Mouse (Mus musculus): ENCODE measurements at regions not wholly inside any gene's neighbourhood (a gene's known extent, or its start where the extent isn't known, plus 50 kb on each side); places are given as distances from the start of the nearest gene placed in this dataset.

- H3K27me3 ChIP-seq (ENCODE audit: control insufficient read depth, insufficient read depth, low read length), result no peaks in the 10 kb centered on the region
- DNase-seq (ENCODE audit: low read depth in 3 of 3, low spot score in 3 of 3) (no peak), ATAC-seq (ENCODE audit: insufficient read depth) (no peak)
- H3K9me3 ChIP-seq (ENCODE audit: control insufficient read depth, low read length), result no peaks in the 10 kb centered on the region
- WGBS (ENCODE audit: insufficient replicate concordance), result 66% methylated on average over 20 of the region's 20 CpGs
- H3K36me3 ChIP-seq (replicated peaks; ENCODE audit: control insufficient read depth, insufficient read depth, low read depth), result no peaks in the 10 kb centered on the region
- no peak overlapping the region for H3K4me3 ChIP-seq (ENCODE audit: insufficient read depth in 1 of 2, low read depth in 2 of 2, low read length in 2 of 2)
- no peaks in the 10 kb centered on the region for H3K4me1 ChIP-seq (replicated peaks; ENCODE audit: control insufficient read depth in 2 of 2, insufficient read depth in 2 of 2, low read length in 1 of 2)
- no peak overlapping the region for H3K9ac ChIP-seq (replicated peaks)
- H3K27ac ChIP-seq, result no peak overlapping the region
- TF ChIP-seq EP300 (IDR thresholded peaks at IDR 0.05; ENCODE audit: low read depth), result no peak
- no peak for TF ChIP-seq CTCF (IDR thresholded peaks at IDR 0.05; ENCODE audit: low read depth)
- H3K4me2 ChIP-seq (ENCODE audit: low read depth), result no peak overlapping the region
Observed at GRCm38 (mm10) chr14:72869188-72869749, 159.5 kb upstream of the Fndc3a start.

GRCm38 (mm10) chr14:72866896-72867295, 157.1 kb upstream of the Fndc3a start:
- no peaks in the 10 kb centered on the region for H3K4me1 ChIP-seq (replicated peaks; ENCODE audit: control insufficient read depth in 2 of 2, insufficient read depth in 2 of 2, low read length in 1 of 2)
- H3K36me3 ChIP-seq (replicated peaks; ENCODE audit: control insufficient read depth, insufficient read depth, low read depth), result no peaks in the 10 kb centered on the region
- H3K9ac ChIP-seq (replicated peaks), result no peak overlapping the region
- no peaks in the 10 kb centered on the region for H3K9me3 ChIP-seq (ENCODE audit: control insufficient read depth, low read length)
- WGBS (ENCODE audit: insufficient replicate concordance), result 50% methylated on average over 2 of the region's 2 CpGs
- no peak overlapping the region for H3K4me2 ChIP-seq (ENCODE audit: low read depth)
- no peak overlapping the region for H3K27ac ChIP-seq
- no peaks in the 10 kb centered on the region for H3K27me3 ChIP-seq (ENCODE audit: control insufficient read depth, insufficient read depth, low read length)
- TF ChIP-seq CTCF (IDR thresholded peaks at IDR 0.05; ENCODE audit: low read depth), result no peak
- TF ChIP-seq EP300 (IDR thresholded peaks at IDR 0.05; ENCODE audit: low read depth), result no peak
- no peak overlapping the region for H3K4me3 ChIP-seq (ENCODE audit: insufficient read depth in 1 of 2, low read depth in 2 of 2, low read length in 2 of 2)
- no peak for DNase-seq (ENCODE audit: low read depth in 3 of 3, low spot score in 3 of 3)
- ATAC-seq (ENCODE audit: insufficient read depth), result no peak

GRCm38 (mm10) chr14:72865531-72865930, 155.7 kb upstream of the Fndc3a start:
- Histone ChIP-seq H3K9me3 (ENCODE audit: control insufficient read depth, low read length) (no peaks in the 10 kb centered on the region), H3K9ac (replicated peaks) (no peak overlapping the region), H3K27ac (no peak overlapping the region), H3K4me2 (ENCODE audit: low read depth) (no peak overlapping the region), H3K4me3 (ENCODE audit: insufficient read depth in 1 of 2, low read depth in 2 of 2, low read length in 2 of 2) (no peak overlapping the region), H3K27me3 (ENCODE audit: control insufficient read depth, insufficient read depth, low read length) (no peaks in the 10 kb centered on the region), H3K4me1 (replicated peaks; ENCODE audit: control insufficient read depth in 2 of 2, insufficient read depth in 2 of 2, low read length in 1 of 2) (no peaks in the 10 kb centered on the region), H3K36me3 (replicated peaks; ENCODE audit: control insufficient read depth, insufficient read depth, low read depth) (no peaks in the 10 kb centered on the region)
- ATAC-seq (ENCODE audit: insufficient read depth) (no peak), DNase-seq (ENCODE audit: low read depth in 3 of 3, low spot score in 3 of 3) (no peak)
- TF ChIP-seq CTCF (IDR thresholded peaks at IDR 0.05; ENCODE audit: low read depth), result no peak
- TF ChIP-seq EP300 (IDR thresholded peaks at IDR 0.05; ENCODE audit: low read depth), result no peak

GRCm38 (mm10) chr14:72864792-72865191, 155.0 kb upstream of the Fndc3a start:
- Histone ChIP-seq H3K4me2 (ENCODE audit: low read depth) (no peak overlapping the region), H3K4me3 (ENCODE audit: insufficient read depth in 1 of 2, low read depth in 2 of 2, low read length in 2 of 2) (no peak overlapping the region), H3K36me3 (replicated peaks; ENCODE audit: control insufficient read depth, insufficient read depth, low read depth) (no peaks in the 10 kb centered on the region), H3K27ac (no peak overlapping the region), H3K9ac (replicated peaks) (no peak overlapping the region), H3K9me3 (ENCODE audit: control insufficient read depth, low read length) (no peaks in the 10 kb centered on the region), H3K27me3 (ENCODE audit: control insufficient read depth, insufficient read depth, low read length) (no peaks in the 10 kb centered on the region), H3K4me1 (replicated peaks; ENCODE audit: control insufficient read depth in 2 of 2, insufficient read depth in 2 of 2, low read length in 1 of 2) (no peaks in the 10 kb centered on the region)
- TF ChIP-seq EP300 (IDR thresholded peaks at IDR 0.05; ENCODE audit: low read depth), result no peak
- no peak for TF ChIP-seq CTCF (IDR thresholded peaks at IDR 0.05; ENCODE audit: low read depth)
- ATAC-seq (ENCODE audit: insufficient read depth) (no peak), DNase-seq (ENCODE audit: low read depth in 3 of 3, low spot score in 3 of 3) (no peak)
- WGBS (ENCODE audit: insufficient replicate concordance), result 86% methylated on average over 4 of the region's 4 CpGs

GRCm38 (mm10) chr14:72864130-72864529, 154.3 kb upstream of the Fndc3a start:
- Histone ChIP-seq H3K4me1 (replicated peaks; ENCODE audit: control insufficient read depth in 2 of 2, insufficient read depth in 2 of 2, low read length in 1 of 2) (no peaks in the 10 kb centered on the region), H3K4me3 (ENCODE audit: insufficient read depth in 1 of 2, low read depth in 2 of 2, low read length in 2 of 2) (no peak overlapping the region), H3K36me3 (replicated peaks; ENCODE audit: control insufficient read depth, insufficient read depth, low read depth) (no peaks in the 10 kb centered on the region), H3K9ac (replicated peaks) (no peak overlapping the region), H3K27ac (no peak overlapping the region), H3K4me2 (ENCODE audit: low read depth) (no peak overlapping the region), H3K9me3 (ENCODE audit: control insufficient read depth, low read length) (no peaks in the 10 kb centered on the region), H3K27me3 (ENCODE audit: control insufficient read depth, insufficient read depth, low read length) (no peaks in the 10 kb centered on the region)
- 58% methylated on average over 5 of the region's 5 CpGs for whole genome bisulfite sequencing (ENCODE audit: insufficient replicate concordance)
- TF ChIP-seq EP300 (IDR thresholded peaks at IDR 0.05; ENCODE audit: low read depth), result no peak
- TF ChIP-seq CTCF (IDR thresholded peaks at IDR 0.05; ENCODE audit: low read depth), result no peak
- DNase-seq (ENCODE audit: low read depth in 3 of 3, low spot score in 3 of 3) (no peak), ATAC-seq (ENCODE audit: insufficient read depth) (no peak)

Measured in liver, embryonic 14.5 days (tissue).